ENCODE assay signal across 12 mouse cellular contexts in genomic region chr4:13565436-13565835, GRCm38 (mm10).
A peak's percentile ranks its signal among the peaks of the same experiment; 100 is the strongest.
DNase-seq lines count a peak whose midpoint lies in the region; ATAC-seq lines count a peak whose summit lies in the region.
"Had no signal": no experiment of that assay in that cellular context is flagged by ENCODE, and none has a peak within 500 bp of the region (broad histone marks: within the 10 kb centered on the region; RNA-seq: fewer than 3 reads in every experiment).

No protein-coding gene starts in this region.

- no peaks in the 10 kb centered on the region for H3K36me3 ChIP-seq in limb, embryonic 11.5 days (ENCODE audit: control insufficient read depth, insufficient read depth, low read length)
- no peaks in the 10 kb centered on the region for H3K36me3 ChIP-seq in limb, embryonic 10.5 days
- H3K36me3 ChIP-seq in hindbrain, embryonic 16.5 days (ENCODE audit: control insufficient read depth, insufficient read depth, low read length), result no peaks in the 10 kb centered on the region
- no peaks in the 10 kb centered on the region for H3K36me3 ChIP-seq in neural tube, embryonic 15.5 days
- H3K36me3 ChIP-seq: embryonic facial prominence, embryonic 15.5 days had no signal

- H3K9me3 ChIP-seq in limb, embryonic 11.5 days (ENCODE audit: control insufficient read depth, low read length), result no peaks in the 10 kb centered on the region
- H3K9me3 ChIP-seq in limb, embryonic 10.5 days (replicated peaks), result no peaks in the 10 kb centered on the region
- H3K9me3 ChIP-seq in hindbrain, embryonic 16.5 days (ENCODE audit: control insufficient read depth, low read length), result no peaks in the 10 kb centered on the region
- H3K9me3 ChIP-seq in neural tube, embryonic 15.5 days (replicated peaks), result no peaks in the 10 kb centered on the region; the same call in 1 of the 2 replicates
- H3K9me3 ChIP-seq: embryonic facial prominence, embryonic 15.5 days had no signal

- H3K4me2 ChIP-seq in limb, embryonic 11.5 days (ENCODE audit: low read depth, severe bottlenecking), result 0 out of 2 replicates have a peak overlapping the region, but pooled peaks have one; percentile 26
- H3K4me2 ChIP-seq in hindbrain, embryonic 16.5 days (ENCODE audit: low read length), result peak overlapping the region; percentile 47
- peak overlapping the region; percentile 57 for H3K4me2 ChIP-seq in neural tube, embryonic 15.5 days

- DNase-seq in limb, embryonic 11.5 days (ENCODE audit: low spot score), result no peak
- no peak for DNase-seq in limb, embryonic 10.5 days (ENCODE audit: low spot score)
- peak; percentile 41 for DNase-seq in embryo, embryonic 10.5 days (ENCODE audit: low spot score)
- no peak for DNase-seq in spleen, postnatal 14 days (ENCODE audit: low spot score in 2 of 2)
- DNase-seq in right cerebral cortex, adult 2 months (ENCODE audit: low spot score in 2 of 2), result no peak
- DNase-seq: layer of hippocampus, adult 9-11 months; lung, adult 18-20 months; thymus, postnatal 36 days had no signal

- H3K27ac ChIP-seq in limb, embryonic 11.5 days (replicated peaks; ENCODE audit: low read depth, low read length), result no peak overlapping the region
- H3K27ac ChIP-seq in limb, embryonic 10.5 days, result no peak overlapping the region
- no peak overlapping the region for H3K27ac ChIP-seq in hindbrain, embryonic 16.5 days (ENCODE audit: low read depth, low read length)
- H3K27ac ChIP-seq in neural tube, embryonic 15.5 days (replicated peaks), result no peak overlapping the region; the same call in 1 of the 2 replicates
- H3K27ac ChIP-seq: embryonic facial prominence, embryonic 15.5 days had no signal

- 13% methylated on average over 9 of the region's 9 CpGs for WGBS in limb, embryonic 11.5 days
- WGBS in limb, embryonic 10.5 days, result 12% methylated on average over 9 of the region's 9 CpGs
- WGBS in hindbrain, embryonic 16.5 days, result 3% methylated on average over 9 of the region's 9 CpGs
- 4% methylated on average over 9 of the region's 9 CpGs for WGBS in neural tube, embryonic 15.5 days

- H3K4me1 ChIP-seq in limb, embryonic 11.5 days (ENCODE audit: control insufficient read depth, insufficient read depth, low read length), result no peaks in the 10 kb centered on the region
- peaks cover 8% of the 10 kb centered on the region; the same call in 1 of the 2 replicates for H3K4me1 ChIP-seq in limb, embryonic 10.5 days
- H3K4me1 ChIP-seq in hindbrain, embryonic 16.5 days (ENCODE audit: control insufficient read depth, insufficient read depth, low read depth, low read length), result peaks cover 8% of the 10 kb centered on the region
- H3K4me1 ChIP-seq in neural tube, embryonic 15.5 days, result peaks cover 11% of the 10 kb centered on the region
- H3K4me1 ChIP-seq: embryonic facial prominence, embryonic 15.5 days had no signal

- ATAC-seq in limb, embryonic 11.5 days (ENCODE audit: insufficient number of reproducible peaks, low FRiP score, low TSS enrichment, low read depth), result no peak
- peak; percentile 67 for ATAC-seq in hindbrain, embryonic 16.5 days
- peak; percentile 79 for ATAC-seq in neural tube, embryonic 15.5 days (ENCODE audit: low FRiP score)

- H3K4me3 ChIP-seq in limb, embryonic 11.5 days (ENCODE audit: low read depth, low read length), result no peak overlapping the region
- H3K4me3 ChIP-seq in limb, embryonic 10.5 days, result no peak overlapping the region; the same call in 1 of the 2 replicates
- H3K4me3 ChIP-seq in hindbrain, embryonic 16.5 days (ENCODE audit: low read length), result no peak overlapping the region; the same call in 1 of the 2 replicates
- H3K4me3 ChIP-seq in neural tube, embryonic 15.5 days (replicated peaks), result peak overlapping the region; percentile 30
- H3K4me3 ChIP-seq: myocyte had no signal

- H3K9ac ChIP-seq in limb, embryonic 11.5 days (ENCODE audit: low read length), result no peak overlapping the region
- H3K9ac ChIP-seq in hindbrain, embryonic 16.5 days (ENCODE audit: low read depth, low read length), result peak overlapping the region; percentile 20; the same call in 1 of the 2 replicates
- H3K9ac ChIP-seq in neural tube, embryonic 15.5 days (replicated peaks), result 0 out of 2 replicates have a peak overlapping the region, but pooled peaks have one; percentile 14
- H3K9ac ChIP-seq: embryonic facial prominence, embryonic 15.5 days had no signal

- peaks cover 7% of the 10 kb centered on the region; the same call in 1 of the 2 replicates for H3K27me3 ChIP-seq in limb, embryonic 11.5 days (ENCODE audit: control insufficient read depth, insufficient read depth, low read length)
- H3K27me3 ChIP-seq in limb, embryonic 10.5 days (ENCODE audit: low read depth, poor library complexity, severe bottlenecking), result peaks cover 23% of the 10 kb centered on the region
- H3K27me3 ChIP-seq in hindbrain, embryonic 16.5 days (replicated peaks; ENCODE audit: control insufficient read depth, insufficient read depth, low read length), result no peaks in the 10 kb centered on the region
- H3K27me3 ChIP-seq in neural tube, embryonic 15.5 days (replicated peaks), result no peaks in the 10 kb centered on the region
